Mouse (Mus musculus) heart, adult 2 months (tissue): ENCODE results near the gene Uevld. TPM values are rescaled to one million over a fixed set of nuclear protein-coding genes. Genes with fewer than 3 reads are reported as not detected.

Experiments used
- DNase-seq, 2 experiments: peaks; one replicate each; pipeline ENCODE4 v3.0.0; 2021
- H3K27ac ChIP-seq: fragments of 200-600 bp; 2 replicates; pipeline ENCODE4 v1.8.1; 2022
- H3K27me3 ChIP-seq: fragments of 200-500 bp; 2 replicates; pipeline ENCODE4 v1.6.1; 2012; ENCODE audit warnings: mild to moderate bottlenecking, low read length, inconsistent platforms, mixed read lengths; ENCODE audit not compliant: control insufficient read depth, insufficient read depth
- H3K36me3 ChIP-seq: fragments of 200-500 bp; 2 replicates; pipeline ENCODE4 v1.6.1; 2012; ENCODE audit warnings: low read length, inconsistent platforms; ENCODE audit not compliant: control insufficient read depth, insufficient read depth
- H3K4me1 ChIP-seq: fragments of 200-500 bp; 2 replicates; pipeline ENCODE4 v1.6.1; 2011; ENCODE audit warnings: low read length; ENCODE audit not compliant: control insufficient read depth, insufficient read depth
- H3K4me3 ChIP-seq: fragments of 200-600 bp; 2 replicates; pipeline ENCODE4 v1.8.1; 2022
- H3K79me2 ChIP-seq: fragments of 200-500 bp; replicated peaks from 2 replicates; pipeline ENCODE4 v1.6.1; 2012; ENCODE audit warnings: mild to moderate bottlenecking, inconsistent platforms, low read length, moderate library complexity, mixed read lengths; ENCODE audit not compliant: control insufficient read depth, insufficient read depth
- H3K9ac ChIP-seq: fragments of 200-500 bp; 2 replicates; pipeline ENCODE4 v1.6.1; 2012; ENCODE audit warnings: low read depth, mild to moderate bottlenecking, control low read depth, inconsistent platforms, low read length, mixed read lengths
- CTCF ChIP-seq: fragments of 200-600 bp; IDR thresholded peaks from 2 replicates; pipeline ENCODE4 v1.8.1; 2022; ENCODE audit warnings: antibody characterized with exemption, mild to moderate bottlenecking, moderate library complexity
- EP300 ChIP-seq: fragments of 200-500 bp; IDR thresholded peaks from 2 replicates; pipeline ENCODE4 v1.6.1; 2011; ENCODE audit warnings: low read depth, low read length, control low read depth; ENCODE audit not compliant: insufficient read depth
- POLR2A ChIP-seq: fragments of 200-500 bp; IDR thresholded peaks from 2 replicates; pipeline ENCODE4 v1.6.1; 2011; ENCODE audit warnings: mild to moderate bottlenecking, low read depth, low read length, control low read depth; ENCODE audit not compliant: insufficient read depth
- WGBS: fragments of 180-500 bp; shearing (Covaris S2); methylation state at CpG from one replicate; pipeline ENCODE4 v1.1.7; 2018; 5-methylcytosine and 5-hydroxymethylcytosine counted together
- intact Hi-C: fragments of 180-260 bp; cut with DNase I; formaldehyde crosslinking; loops from one replicate; pipeline ENCODE4 v1.15.1; 2025
- polyA plus RNA-seq: library from polyadenylated mRNA; depleted of rRNA; stranded (reverse); fragments of >200 nt; gene quantifications from 2 replicates; pipeline ENCODE4 v1.2.3, GENCODE M21; 2012
- total RNA-seq, 2 experiments: library from RNA; stranded (reverse); gene quantifications; 2 replicates each; pipeline ENCODE4 v1.2.3; 2021

Gene Uevld
- total and polyA plus RNA-seq, 3 experiments = 2.9 to 10.3 (median 9.0) TPM

DNA sequence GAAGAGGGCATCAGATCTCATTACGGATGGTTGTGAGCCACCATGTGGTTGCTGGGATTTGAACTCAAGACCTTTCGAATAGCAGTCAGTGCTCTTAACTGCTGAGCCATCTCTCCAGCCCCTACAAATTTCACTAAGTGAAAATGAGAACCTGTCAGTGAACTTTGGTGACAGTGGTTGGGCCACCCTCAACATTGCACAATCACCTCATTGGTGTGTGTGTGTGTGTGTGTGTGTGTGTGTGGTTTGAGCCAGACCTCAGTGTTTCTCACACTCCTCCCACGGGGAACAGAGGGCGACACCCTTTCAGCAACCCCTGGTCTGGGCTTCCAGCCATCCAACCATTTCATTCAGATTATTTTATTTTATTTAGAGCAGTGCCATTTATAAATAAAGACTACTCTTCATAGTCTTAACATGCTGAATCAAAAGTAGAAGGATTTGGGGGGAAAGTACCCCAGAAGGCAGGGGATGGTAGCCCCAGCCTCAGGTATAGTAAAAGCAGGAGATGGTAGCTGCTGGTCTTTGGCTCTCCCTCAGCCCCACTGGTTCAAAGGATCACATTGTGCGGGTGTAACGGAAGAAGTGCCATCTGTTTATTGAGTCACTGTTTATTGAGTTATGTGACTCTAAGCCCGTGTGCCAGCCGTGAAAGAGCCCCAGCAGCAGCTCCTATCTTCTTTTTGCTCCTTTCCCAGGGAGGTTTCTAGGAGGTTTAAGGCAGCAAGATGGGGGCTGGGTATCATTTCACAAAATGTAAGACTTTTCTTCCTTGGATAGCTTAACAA is 27.6 kb upstream of the Uevld start:
- Histone ChIP-seq H3K79me2 (no peaks in the 10 kb centered on the region), H3K27me3 (no peaks in the 10 kb centered on the region), H3K9ac (no peak overlapping the region), H3K27ac (no peak overlapping the region), H3K36me3 (no peaks in the 10 kb centered on the region), H3K4me3 (no peak overlapping the region), H3K4me1 (no peaks in the 10 kb centered on the region)
- intact Hi-C loops = no loop called here
- DNase-seq = peak in 1 of 2 experiments; percentile 17
- 41% methylated on average over 8 of the region's 8 CpGs for WGBS
- TF ChIP-seq CTCF (no peak), POLR2A (no peak), EP300 (no peak)

DNA sequence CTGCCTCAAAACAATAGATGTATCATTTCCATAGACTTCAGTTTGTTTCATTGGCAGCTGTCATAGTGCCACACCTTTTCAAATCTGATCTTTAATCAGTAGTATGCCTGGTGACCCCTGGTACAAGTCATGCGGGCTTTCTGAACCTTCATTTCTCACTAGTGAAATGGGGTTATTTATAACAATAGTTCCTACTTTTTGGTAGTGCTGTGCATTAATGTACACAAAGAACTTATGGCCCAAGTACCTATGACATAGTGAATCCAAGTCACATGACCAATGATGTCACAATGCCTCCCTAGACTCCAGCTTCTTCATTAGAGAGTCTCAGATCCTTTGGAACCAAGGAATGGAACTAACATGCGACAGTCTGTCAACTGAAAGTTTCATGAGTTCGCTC is 25.0 kb upstream of the Uevld start, which contains the start of gene Gm9999:
Gene Gm9999, plus strand, starts transcription at position 301 of the 400 bp plus-strand sequence.
- TF ChIP-seq POLR2A (no peak), CTCF (no peak), EP300 (no peak)

DNA sequence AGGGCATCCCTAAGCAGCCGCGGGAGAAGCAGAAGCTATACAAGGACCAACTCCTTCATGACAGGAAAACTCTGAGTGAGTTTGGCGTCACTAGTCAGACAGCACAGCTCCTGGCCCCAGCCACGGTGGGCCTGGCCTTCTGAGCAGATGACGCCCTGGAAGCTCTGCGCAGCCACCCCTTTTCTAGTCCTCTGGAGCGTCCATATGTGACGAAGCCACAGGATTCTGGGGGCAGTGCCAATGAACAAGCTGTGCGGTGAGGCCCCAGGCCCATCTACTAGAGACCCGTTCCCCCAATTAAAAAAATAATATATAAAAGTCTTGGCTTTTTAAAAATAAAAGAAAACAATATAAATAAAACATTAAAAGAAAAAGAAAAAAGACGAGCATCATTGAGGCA is 17.1 kb upstream of the Uevld start:
- intact Hi-C loops = no loop called here
- H3K27ac ChIP-seq = no peak overlapping the region
- WGBS = 85% methylated on average over 11 of the region's 11 CpGs
- DNase-seq = no peak
- no peaks in the 10 kb centered on the region for H3K27me3 ChIP-seq
- no peaks in the 10 kb centered on the region for H3K79me2 ChIP-seq
- no peaks in the 10 kb centered on the region for H3K36me3 ChIP-seq
- H3K4me3 ChIP-seq = no peak overlapping the region
- no peak overlapping the region for H3K9ac ChIP-seq
- no peaks in the 10 kb centered on the region for H3K4me1 ChIP-seq
- no peak for TF ChIP-seq EP300
- no peak for TF ChIP-seq CTCF
- no peak for TF ChIP-seq POLR2A

More for the DNA sequence above, 25.0 kb upstream of the Uevld start, which contains the start of gene Gm9999:
- Histone ChIP-seq H3K4me3 (no peak within 1 kb of the TSS), H3K4me1 (no peaks in the 10 kb centered on the region), H3K79me2 (no peaks in the 10 kb centered on the region), H3K27me3 (no peaks in the 10 kb centered on the region), H3K36me3 (no peaks in the 10 kb centered on the region), H3K9ac (no peak within 1 kb of the TSS), H3K27ac (no peak within 1 kb of the TSS)
- DNase-seq = no peak
- 85% methylated on average over 3 of the region's 3 CpGs for WGBS
- intact Hi-C loops = no loop called here

DNA sequence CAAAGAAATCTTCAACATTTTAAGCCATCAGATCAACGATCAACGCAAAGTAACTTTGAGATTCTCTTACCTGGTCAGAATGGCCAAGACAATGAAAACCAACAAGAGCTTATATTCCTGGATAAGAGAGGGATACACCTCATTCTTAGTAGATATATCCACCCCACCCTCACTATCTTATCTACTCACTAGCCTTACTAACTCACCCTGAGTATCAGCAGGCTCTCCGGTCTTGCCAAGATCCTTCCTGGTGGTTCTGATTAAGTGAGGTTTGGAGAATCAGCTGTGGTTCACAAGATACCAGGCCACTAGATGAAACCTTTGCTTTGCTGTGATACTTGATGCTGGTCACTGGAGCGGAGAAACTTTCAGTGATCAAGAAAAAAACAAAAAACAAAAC is 16.3 kb upstream of the Uevld start:
- no peak overlapping the region for H3K27ac ChIP-seq
- H3K79me2 ChIP-seq = no peaks in the 10 kb centered on the region
- H3K9ac ChIP-seq = no peak overlapping the region
- WGBS = 91% methylated on average over 4 of the region's 4 CpGs
- H3K4me1 ChIP-seq = no peaks in the 10 kb centered on the region
- H3K4me3 ChIP-seq = no peak overlapping the region
- no peaks in the 10 kb centered on the region for H3K36me3 ChIP-seq
- no peaks in the 10 kb centered on the region for H3K27me3 ChIP-seq
- intact Hi-C loops = no loop called here
- TF ChIP-seq POLR2A = no peak
- TF ChIP-seq EP300 = no peak
- TF ChIP-seq CTCF = no peak
- DNase-seq = no peak

DNA sequence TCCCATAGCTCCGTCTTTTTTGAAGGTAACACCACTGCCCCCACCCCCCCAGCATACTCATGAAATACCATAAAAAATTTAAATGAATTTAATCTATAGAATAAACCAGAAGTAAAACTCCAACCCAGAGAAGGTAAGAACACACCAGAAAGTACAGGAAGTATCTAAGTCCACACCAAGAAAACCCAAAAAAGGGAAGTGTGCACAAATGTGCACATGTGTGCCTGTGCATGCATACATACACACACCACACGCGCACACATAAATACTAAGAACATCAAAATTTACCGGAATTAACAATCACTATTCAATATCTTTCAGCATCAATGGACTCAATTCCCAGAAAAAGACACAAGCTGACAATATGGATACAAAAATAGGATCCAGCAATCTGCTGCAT is 11.6 kb upstream of the Uevld start:
- no peak for DNase-seq
- Histone ChIP-seq H3K36me3 (no peaks in the 10 kb centered on the region), H3K9ac (no peak overlapping the region), H3K79me2 (no peaks in the 10 kb centered on the region), H3K27me3 (no peaks in the 10 kb centered on the region), H3K4me3 (no peak overlapping the region), H3K4me1 (no peaks in the 10 kb centered on the region), H3K27ac (no peak overlapping the region)
- no peak for TF ChIP-seq POLR2A
- TF ChIP-seq EP300 = no peak
- no peak for TF ChIP-seq CTCF
- WGBS = 85% methylated on average over 4 of the region's 4 CpGs
- intact Hi-C loops = no loop called here

DNA sequence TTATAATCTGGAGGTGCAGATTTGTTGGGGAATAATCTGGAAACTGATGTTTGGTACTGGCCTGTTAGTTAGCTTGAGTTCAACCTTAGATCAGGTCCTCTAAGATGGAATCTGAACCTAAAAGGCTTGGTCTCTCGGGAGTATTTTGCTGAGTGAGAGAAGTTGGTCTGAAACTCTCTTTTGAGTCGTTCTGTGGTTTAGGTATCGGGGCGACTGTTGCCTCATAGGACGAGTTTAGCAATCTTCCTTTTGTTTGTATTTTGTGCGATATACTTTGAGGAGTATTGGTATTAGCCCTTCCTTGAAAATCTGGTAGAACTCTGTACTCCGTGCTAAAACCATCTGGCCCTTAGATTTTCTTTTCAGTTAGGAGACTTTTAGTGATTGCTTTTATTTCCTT is 5.7 kb upstream of the Uevld start:
- Histone ChIP-seq H3K4me1 (peaks cover 4% of the 10 kb centered on the region; the same call in 1 of the 2 replicates), H3K79me2 (no peaks in the 10 kb centered on the region), H3K27ac (no peak overlapping the region), H3K36me3 (no peaks in the 10 kb centered on the region), H3K9ac (no peak overlapping the region), H3K4me3 (no peak overlapping the region), H3K27me3 (no peaks in the 10 kb centered on the region)
- TF ChIP-seq POLR2A = no peak
- no peak for TF ChIP-seq EP300
- no peak for TF ChIP-seq CTCF
- WGBS = 77% methylated on average over 7 of the region's 7 CpGs
- no peak for DNase-seq
- intact Hi-C loops = no loop called here
